Mouse (Mus musculus) heart, embryonic 14.5 days (tissue): ENCODE data around the gene Tmub1. TPM values are rescaled to one million over a fixed set of nuclear protein-coding genes. Genes with fewer than 3 reads are reported as not detected.

Experiments
- ATAC-seq: fragments of 200-750 bp; cut with Nextera tagmentation; 2 replicates; pipeline ENCODE4 v1.8.0; 2017; ENCODE audit warnings: low read depth, moderate TSS enrichment; ENCODE audit not compliant: insufficient number of reproducible peaks, insufficient read depth, low FRiP score
- H3K27ac ChIP-seq, 2 experiments: fragments of 200-500 bp in 1 of 2; fragments of 300-500 bp in 1 of 2; sonication (generic) in 1 of 2; replicated peaks in 1 of 2; 2 replicates each; pipeline ENCODE4 v1.5.1; 2012 to 2014; ENCODE audit warnings: low read depth in 2 of 2, low read length in 2 of 2, control low read depth in 1 of 2, mild to moderate bottlenecking in 1 of 2, mixed read lengths in 1 of 2; ENCODE audit not compliant: control insufficient read depth in 1 of 2, insufficient read depth in 1 of 2
- H3K27me3 ChIP-seq: fragments of 300-500 bp; sonication (generic); 2 replicates; pipeline ENCODE4 v1.6.1; 2014; ENCODE audit warnings: mild to moderate bottlenecking, low read length, control low read depth; ENCODE audit not compliant: control insufficient read depth, insufficient read depth
- H3K36me3 ChIP-seq: fragments of 300-500 bp; sonication (generic); 2 replicates; pipeline ENCODE4 v1.6.1; 2014; ENCODE audit warnings: mild to moderate bottlenecking, control low read depth, low read length, mixed read lengths; ENCODE audit not compliant: control insufficient read depth, insufficient read depth
- H3K4me1 ChIP-seq, 2 experiments: fragments of 200-500 bp in 1 of 2; fragments of 300-500 bp in 1 of 2; sonication (generic) in 1 of 2; 2 replicates each; pipeline ENCODE4 v1.6.1; 2012 to 2014; ENCODE audit warnings: low read length in 2 of 2, control low read depth in 1 of 2, mixed read lengths in 1 of 2; ENCODE audit not compliant: control insufficient read depth in 2 of 2, insufficient read depth in 2 of 2
- H3K4me2 ChIP-seq: fragments of 300-500 bp; sonication (generic); 2 replicates; pipeline ENCODE4 v1.6.1; 2014; ENCODE audit warnings: mild to moderate bottlenecking, low read length
- H3K4me3 ChIP-seq, 2 experiments: fragments of 200-500 bp in 1 of 2; fragments of 300-500 bp in 1 of 2; sonication (generic) in 1 of 2; 2 replicates each; pipeline ENCODE4 v1.5.1; 2012 to 2014; ENCODE audit warnings: low read length in 2 of 2, mild to moderate bottlenecking in 2 of 2, control low read depth in 1 of 2, low read depth in 1 of 2, moderate library complexity in 1 of 2; ENCODE audit not compliant: control insufficient read depth in 1 of 2, insufficient read depth in 1 of 2
- H3K9ac ChIP-seq: fragments of 300-500 bp; sonication (generic); 2 replicates; pipeline ENCODE4 v1.6.1; 2014; ENCODE audit warnings: mild to moderate bottlenecking, low read length
- H3K9me3 ChIP-seq: fragments of 300-500 bp; sonication (generic); 2 replicates; pipeline ENCODE4 v1.6.1; 2016; ENCODE audit warnings: low read length, control low read depth; ENCODE audit not compliant: control insufficient read depth
- WGBS: fragments of 180-500 bp; shearing (Covaris S2); extraction: QIAGEN DNeasy Blood & Tissue Kit; methylation state at CpG from one replicate; pipeline ENCODE4 v1.1.7; 2014; 5-methylcytosine and 5-hydroxymethylcytosine counted together
- polyA plus RNA-seq: library from polyadenylated mRNA; unstranded; fragments of >200 nt; fragmentation: Nextera tagmentation; extraction: Ambion mirVana; gene quantifications from 2 replicates; pipeline ENCODE4 v1.2.1, GENCODE M21; 2014

Tmub1 gene
- polyA plus RNA-seq, 1 experiment from 2014 or later: 20.5 TPM

DNA sequence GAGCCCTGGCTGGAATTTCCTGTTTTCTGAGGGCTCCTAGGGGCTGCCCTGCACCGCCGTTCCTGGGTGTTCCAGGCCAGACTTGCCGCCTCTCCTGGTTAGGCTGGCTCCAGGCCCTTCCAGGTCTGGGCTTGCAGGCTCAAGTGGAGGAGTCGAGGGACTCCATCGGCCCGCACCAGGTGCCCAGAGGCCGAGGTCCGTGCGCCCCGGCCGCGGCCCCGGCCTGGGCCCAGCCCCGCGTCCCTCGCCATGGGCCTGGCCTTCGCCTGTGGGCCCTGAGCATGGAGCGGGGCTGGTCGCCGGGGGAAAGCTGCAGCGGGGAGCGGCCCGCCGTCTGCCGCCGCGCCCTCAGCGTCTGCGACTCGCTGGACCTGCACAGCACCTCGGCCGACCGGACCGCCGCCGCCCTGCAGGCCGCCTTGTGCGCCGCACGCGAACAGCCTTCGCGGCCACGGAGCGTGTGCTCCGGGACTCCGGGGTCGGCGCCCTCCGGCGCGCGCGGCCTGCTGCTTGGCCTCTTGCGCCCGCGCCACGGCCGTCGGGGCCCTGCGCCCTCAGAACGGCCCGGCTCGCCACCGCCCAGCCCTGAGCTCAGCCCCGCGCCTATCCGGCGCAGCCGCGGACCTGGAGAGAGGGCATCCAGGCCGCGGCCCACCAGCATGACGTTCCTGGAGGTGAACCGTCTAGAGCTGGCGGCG is 26.5 kb upstream of the Tmub1 start:
- peak overlapping the region; percentile 93 for H3K4me2 ChIP-seq
- no peak for ATAC-seq
- H3K9me3 ChIP-seq: no peaks in the 10 kb centered on the region
- H3K4me3 ChIP-seq: peak overlapping the region; percentile 44 to 48
- H3K4me1 ChIP-seq: peaks cover 17 to 36% of the 10 kb centered on the region in 2 experiments
- peaks cover 29% of the 10 kb centered on the region for H3K36me3 ChIP-seq
- 3% methylated on average over 76 of the region's 77 CpGs for WGBS
- no peak overlapping the region for H3K27ac ChIP-seq
- H3K9ac ChIP-seq: peak overlapping the region; percentile 69
- no peaks in the 10 kb centered on the region for H3K27me3 ChIP-seq

DNA sequence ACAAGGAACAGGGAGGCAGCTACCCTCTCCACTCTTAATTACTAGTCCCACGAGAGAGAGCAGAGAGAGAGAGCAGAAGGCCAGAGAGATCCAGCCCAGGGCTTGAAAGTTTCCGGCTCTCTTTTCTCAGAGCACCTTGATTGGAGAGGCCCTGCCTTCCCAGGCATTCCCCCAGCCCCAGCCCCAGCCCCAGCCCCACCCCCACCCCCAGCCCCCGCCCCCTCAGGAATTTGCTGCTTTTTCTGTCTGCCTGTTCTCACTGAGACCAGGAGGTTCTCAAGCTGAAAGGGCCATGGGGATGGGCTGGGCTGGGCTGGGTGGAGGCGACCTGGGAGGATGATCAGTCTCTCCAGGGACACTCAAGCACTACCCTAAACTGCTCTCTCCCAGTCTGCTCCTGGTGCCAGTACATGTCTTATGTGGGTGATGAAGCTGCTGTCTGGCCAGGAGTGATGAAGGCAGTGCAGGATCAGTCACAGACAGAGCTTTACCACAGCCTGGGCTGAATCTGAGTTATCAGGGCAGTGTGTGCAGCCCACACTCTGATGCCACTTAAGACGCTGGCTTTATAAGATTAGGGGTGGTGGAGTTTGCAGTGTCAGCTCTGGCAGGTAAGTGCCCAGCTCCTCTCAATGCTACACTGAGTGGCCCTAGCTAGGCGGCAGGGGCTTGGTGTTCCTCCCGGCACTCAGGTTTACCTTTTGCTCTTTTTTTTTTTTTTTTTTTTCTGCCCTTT is 25.4 kb upstream of the Tmub1 start:
- H3K4me3 ChIP-seq: no peak overlapping the region
- no peak overlapping the region for H3K27ac ChIP-seq
- H3K4me1 ChIP-seq: peaks cover 17 to 36% of the 10 kb centered on the region in 2 experiments
- no peak overlapping the region for H3K9ac ChIP-seq
- no peaks in the 10 kb centered on the region for H3K27me3 ChIP-seq
- WGBS: 32% methylated on average over 7 of the region's 7 CpGs
- no peak for ATAC-seq
- no peaks in the 10 kb centered on the region for H3K9me3 ChIP-seq
- peak overlapping the region; percentile 93; the same call in 1 of the 2 replicates for H3K4me2 ChIP-seq
- peaks cover 17% of the 10 kb centered on the region for H3K36me3 ChIP-seq

DNA sequence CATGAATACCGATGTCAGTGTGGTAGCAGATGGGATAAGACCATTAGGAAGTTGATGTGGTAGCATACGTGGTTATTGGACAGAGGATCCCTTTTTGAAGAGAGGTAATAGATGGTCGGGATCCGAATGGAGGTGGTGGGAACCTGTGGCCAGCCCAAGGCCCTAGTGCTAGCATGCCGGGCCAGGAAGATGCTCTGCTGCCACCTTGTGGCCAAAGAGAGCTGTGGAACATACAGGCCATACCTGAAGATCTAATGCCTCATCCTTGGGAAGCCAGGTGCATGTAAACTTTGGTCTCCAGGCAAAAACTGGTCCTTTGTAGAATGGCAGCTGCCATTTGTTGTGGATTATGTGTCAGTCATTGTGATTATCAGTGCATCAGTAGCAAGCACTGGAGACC is 22.9 kb upstream of the Tmub1 start:
- H3K4me3 ChIP-seq: no peak overlapping the region
- H3K4me1 ChIP-seq: peaks cover 14 to 38% of the 10 kb centered on the region in 2 experiments
- H3K27ac ChIP-seq: no peak overlapping the region
- no peak overlapping the region for H3K4me2 ChIP-seq
- no peaks in the 10 kb centered on the region for H3K27me3 ChIP-seq
- H3K9ac ChIP-seq: no peak overlapping the region
- WGBS: 14% methylated on average over 5 of the region's 5 CpGs
- no peaks in the 10 kb centered on the region for H3K36me3 ChIP-seq
- peak; percentile 40; the same call in 1 of the 2 replicates for ATAC-seq
- no peaks in the 10 kb centered on the region for H3K9me3 ChIP-seq

GRCm38 (mm10) chr5:24466762-24467161 is 19.1 kb upstream of the Tmub1 start:
- Histone ChIP-seq H3K27me3 (no peaks in the 10 kb centered on the region), H3K36me3 (no peaks in the 10 kb centered on the region), H3K4me3 (no peak overlapping the region), H3K4me2 (no peak overlapping the region), H3K4me1 (peaks cover 0 to 7% of the 10 kb centered on the region in 2 experiments; a peak in 1 of 4 replicates), H3K9ac (no peak overlapping the region), H3K27ac (no peak overlapping the region), H3K9me3 (no peaks in the 10 kb centered on the region)
- WGBS: 53% methylated on average over 12 of the region's 12 CpGs
- no peak for ATAC-seq

DNA sequence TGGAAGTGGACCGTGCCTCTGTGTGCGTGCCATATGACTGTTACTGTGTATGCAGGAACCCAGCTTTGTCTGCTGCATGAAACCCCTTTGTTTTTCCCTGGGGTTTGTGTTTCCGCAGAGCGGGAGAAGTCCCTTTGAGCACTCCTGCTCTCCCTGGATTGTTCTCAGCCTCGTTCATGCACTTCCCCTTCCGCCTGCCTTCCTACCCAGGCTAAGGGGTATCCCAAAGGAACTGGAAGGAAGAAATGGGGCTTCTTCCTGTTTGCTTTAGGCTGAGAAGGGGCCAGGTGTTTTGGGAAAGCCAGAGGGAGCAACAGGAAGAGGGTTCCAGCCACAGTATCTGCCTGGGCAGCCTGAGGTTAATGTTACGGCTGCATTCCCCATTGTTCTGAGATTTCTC is 8.0 kb upstream of the Tmub1 start:
- H3K27ac ChIP-seq: peak overlapping the region; percentile 58 to 72
- ATAC-seq: no peak
- H3K9me3 ChIP-seq: no peaks in the 10 kb centered on the region
- no peak overlapping the region for H3K4me3 ChIP-seq
- H3K36me3 ChIP-seq: peaks cover 13% of the 10 kb centered on the region
- 58% methylated on average over 7 of the region's 7 CpGs for WGBS
- no peaks in the 10 kb centered on the region for H3K27me3 ChIP-seq
- peaks cover 17 to 36% of the 10 kb centered on the region in 2 experiments for H3K4me1 ChIP-seq
- H3K9ac ChIP-seq: peak overlapping the region; percentile 36; the same call in 1 of the 2 replicates
- 0 out of 2 replicates have a peak overlapping the region, but pooled peaks have one; percentile 95 for H3K4me2 ChIP-seq

DNA sequence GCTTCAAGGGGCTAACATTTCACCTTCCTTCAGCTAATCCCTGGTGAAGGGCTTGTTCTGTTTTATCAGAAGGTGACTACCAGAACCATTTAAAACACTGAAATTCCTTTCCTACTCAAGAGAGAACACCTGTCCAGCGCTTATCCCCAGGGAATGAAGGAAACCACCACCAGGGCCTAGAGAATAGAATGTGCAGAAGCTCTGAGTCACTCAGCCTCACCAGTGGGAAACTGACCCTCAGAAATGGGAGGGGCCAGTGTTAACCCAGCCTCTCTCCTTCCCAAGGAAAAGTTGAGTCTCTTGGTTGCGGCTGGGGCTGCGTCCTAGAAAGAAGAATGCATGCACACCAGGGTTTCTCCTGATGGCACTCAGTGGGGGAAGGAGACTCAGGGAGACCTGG is 7.4 kb upstream of the Tmub1 start:
- no peaks in the 10 kb centered on the region for H3K27me3 ChIP-seq
- ATAC-seq: no peak
- peaks cover 17 to 36% of the 10 kb centered on the region in 2 experiments for H3K4me1 ChIP-seq
- 60% methylated on average over 3 of the region's 3 CpGs for WGBS
- H3K9ac ChIP-seq: peak overlapping the region; percentile 36; the same call in 1 of the 2 replicates
- H3K27ac ChIP-seq: peak overlapping the region; percentile 58 to 72
- peaks cover 13% of the 10 kb centered on the region for H3K36me3 ChIP-seq
- peak overlapping the region; percentile 95; the same call in 1 of the 2 replicates for H3K4me2 ChIP-seq
- H3K9me3 ChIP-seq: no peaks in the 10 kb centered on the region
- H3K4me3 ChIP-seq: no peak overlapping the region

- H3K27ac ChIP-seq: peak overlapping the region in 1 of 2 experiments; percentile 92; a peak in 1 of 4 replicates
- peak overlapping the region; percentile 96 for H3K9ac ChIP-seq
These were observed 6.3 kb upstream of the Tmub1 start for GRCm38 (mm10) chr5:24453985-24454303.

More at GRCm38 (mm10) chr5:24453985-24454303, 6.3 kb upstream of the Tmub1 start:
- peak overlapping the region; percentile 95 for H3K4me2 ChIP-seq
- H3K9me3 ChIP-seq: no peaks in the 10 kb centered on the region
- peaks cover 9% of the 10 kb centered on the region for H3K36me3 ChIP-seq
- H3K4me1 ChIP-seq: peaks cover 17 to 36% of the 10 kb centered on the region in 2 experiments
- peak overlapping the region in 1 of 2 experiments; percentile 88; a peak in 1 of 4 replicates for H3K4me3 ChIP-seq
- 37% methylated on average over 2 of the region's 2 CpGs for WGBS
- no peak for ATAC-seq
- no peaks in the 10 kb centered on the region for H3K27me3 ChIP-seq
